Mouse (Mus musculus) kidney, postnatal 36 days (tissue): ENCODE data around the gene Areg.
A peak's percentile ranks its signal among the peaks of the same experiment; 100 is the strongest.

Experiments used
- DNase-seq, 2 experiments: peaks; one replicate each; pipeline ENCODE4 v3.0.0; 2021 to 2022; ENCODE audit warnings: mixed read lengths in 2 of 2

Areg gene

DNA sequence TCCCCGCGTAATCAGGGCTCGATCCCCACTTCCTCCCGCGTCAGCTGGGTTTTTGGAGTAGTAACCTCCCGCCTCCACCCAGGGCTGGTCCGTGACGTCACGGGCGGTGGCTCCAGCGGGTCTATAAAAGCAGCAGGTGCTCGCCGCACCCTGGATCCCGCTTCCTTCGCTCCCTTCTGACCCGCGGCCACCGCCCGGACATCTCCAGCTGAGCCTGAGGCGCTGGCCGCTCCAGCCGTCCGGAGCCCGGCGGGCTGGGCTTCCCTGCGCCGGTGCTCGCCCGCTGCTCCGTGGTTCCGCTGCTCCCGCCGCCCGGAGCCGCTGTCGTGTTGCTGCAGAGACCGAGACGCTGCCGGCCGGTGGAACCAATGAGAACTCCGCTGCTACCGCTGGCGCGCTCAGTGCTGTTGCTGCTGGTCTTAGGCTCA is at the start of gene Areg:
Areg (plus strand) TSS at position 154 of the 428 bp plus-strand sequence.
- DNase-seq = peak; percentile 45 to 76

DNA sequence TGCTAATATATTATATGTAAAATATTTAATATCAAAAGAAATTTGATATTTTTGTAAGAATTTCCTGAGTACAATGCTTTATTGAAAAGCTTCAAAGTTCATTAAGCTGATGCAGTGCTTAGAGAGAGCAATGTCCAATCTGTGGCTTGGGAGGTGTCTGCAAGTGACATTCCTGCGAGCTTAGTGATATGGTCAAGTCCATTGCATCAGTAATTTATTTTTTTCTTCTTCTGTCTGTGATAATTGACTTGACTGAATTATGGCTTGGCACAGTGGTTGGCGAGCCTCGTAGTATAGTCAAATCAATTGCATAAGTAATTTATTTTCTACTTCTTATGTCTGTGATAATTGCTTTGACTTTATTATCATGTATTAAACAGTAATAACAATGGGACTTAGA is 49.1 kb upstream of the Areg start:
- DNase-seq = no peak

DNA sequence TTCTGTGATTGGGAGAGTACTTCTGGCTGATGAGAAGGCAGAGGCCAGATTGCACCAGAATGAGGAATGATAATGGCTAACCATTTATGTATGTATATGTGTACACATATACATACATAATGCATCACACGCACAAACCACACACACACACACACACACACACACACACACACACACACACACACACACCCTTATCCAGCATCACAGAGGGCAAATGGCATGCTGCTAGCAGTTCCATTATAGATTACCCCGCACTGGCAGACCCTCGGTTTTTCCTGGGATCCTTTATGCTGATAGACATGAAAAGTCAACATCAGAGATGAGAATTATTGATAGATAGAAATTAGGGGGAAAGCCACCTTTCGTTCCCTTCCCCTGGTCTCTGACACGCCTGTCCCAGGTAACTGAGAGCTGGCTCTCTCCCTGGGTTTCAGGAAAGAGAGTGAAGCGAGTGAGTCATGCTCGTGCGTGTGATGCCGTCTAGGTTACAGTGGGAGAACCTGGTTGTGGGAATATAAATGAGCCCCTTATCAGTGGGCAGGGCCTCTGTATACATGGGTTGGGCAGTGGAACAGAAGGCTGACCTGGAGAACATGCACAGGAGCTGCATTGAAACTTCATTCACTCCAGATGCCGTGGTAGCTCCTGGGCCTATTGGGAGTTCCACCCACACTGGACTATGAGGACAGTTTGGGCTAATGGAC is 41.3 kb upstream of the Areg start:
- DNase-seq = no peak

DNA sequence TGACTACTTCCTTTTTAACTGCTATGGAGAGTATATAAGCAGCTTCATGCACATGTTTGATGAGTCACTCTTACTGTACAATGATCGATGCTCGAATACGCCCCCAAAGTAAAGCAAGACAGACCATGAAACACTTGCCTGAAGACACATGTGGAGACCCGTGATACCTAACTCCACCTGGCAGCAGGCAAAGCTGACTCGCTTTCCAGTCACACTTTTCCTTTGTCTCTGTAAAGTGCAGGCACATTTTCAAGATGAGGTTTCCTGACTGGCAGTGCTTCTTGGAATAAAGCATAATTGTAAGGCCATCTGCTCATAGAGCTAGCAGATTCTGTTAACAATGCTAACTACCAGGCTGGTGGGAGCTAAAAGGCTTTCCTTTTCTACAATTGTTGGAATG is 37.7 kb upstream of the Areg start:
- DNase-seq = no peak

DNA sequence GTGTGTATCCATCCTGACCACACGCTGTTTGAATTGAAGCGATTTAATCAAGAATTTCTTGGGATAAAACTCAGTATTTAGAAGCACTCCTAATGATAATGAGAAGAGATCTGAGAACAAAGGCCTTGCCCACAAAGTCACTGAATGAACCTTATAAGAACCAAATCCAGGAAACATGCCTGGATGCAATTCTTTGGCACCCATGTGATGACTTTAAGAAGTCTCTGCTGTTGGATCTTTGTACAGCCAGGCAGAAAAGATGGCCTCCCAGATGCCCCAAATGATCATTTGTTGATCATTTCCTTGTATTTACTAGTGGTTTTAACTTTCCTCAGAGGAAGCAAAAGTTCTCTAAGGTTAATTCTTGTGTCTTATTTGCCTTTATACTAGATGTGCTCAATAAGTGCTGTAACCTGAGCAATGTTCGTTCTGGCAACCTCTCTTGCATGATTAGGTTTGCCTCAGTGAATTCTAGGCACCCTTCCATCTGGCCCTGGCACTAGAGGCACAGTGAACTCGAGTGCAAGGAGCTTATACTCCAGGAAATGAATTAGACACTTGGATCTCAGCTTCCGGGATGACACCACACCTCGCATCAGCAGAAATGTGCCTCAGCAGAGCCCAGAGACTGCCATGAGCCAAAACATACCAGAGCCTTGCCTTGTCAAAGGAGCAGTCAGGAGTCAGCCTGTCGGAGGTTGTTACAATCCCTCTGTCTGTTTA is 35.3 kb upstream of the Areg start:
- peak; percentile 75 to 76 for DNase-seq

DNA sequence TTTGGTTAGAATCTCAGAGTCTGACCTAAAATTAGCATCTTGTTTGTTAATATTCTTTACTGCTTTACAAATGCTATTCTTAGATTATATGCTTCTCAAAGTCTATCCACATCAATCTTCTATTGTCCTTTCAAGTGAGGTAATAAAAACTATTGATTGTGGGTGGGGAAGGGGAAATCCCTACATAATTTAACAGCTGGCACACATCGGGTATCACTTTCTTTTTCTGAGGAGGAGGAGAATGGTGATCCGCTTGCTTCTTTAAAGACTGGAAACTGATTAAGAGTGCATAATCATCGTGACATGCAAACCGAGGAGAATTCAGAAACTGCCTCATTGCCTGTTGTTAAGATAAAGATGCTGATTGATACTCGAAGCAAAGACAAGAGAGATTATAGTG is 33.2 kb upstream of the Areg start:
- no peak for DNase-seq

DNA sequence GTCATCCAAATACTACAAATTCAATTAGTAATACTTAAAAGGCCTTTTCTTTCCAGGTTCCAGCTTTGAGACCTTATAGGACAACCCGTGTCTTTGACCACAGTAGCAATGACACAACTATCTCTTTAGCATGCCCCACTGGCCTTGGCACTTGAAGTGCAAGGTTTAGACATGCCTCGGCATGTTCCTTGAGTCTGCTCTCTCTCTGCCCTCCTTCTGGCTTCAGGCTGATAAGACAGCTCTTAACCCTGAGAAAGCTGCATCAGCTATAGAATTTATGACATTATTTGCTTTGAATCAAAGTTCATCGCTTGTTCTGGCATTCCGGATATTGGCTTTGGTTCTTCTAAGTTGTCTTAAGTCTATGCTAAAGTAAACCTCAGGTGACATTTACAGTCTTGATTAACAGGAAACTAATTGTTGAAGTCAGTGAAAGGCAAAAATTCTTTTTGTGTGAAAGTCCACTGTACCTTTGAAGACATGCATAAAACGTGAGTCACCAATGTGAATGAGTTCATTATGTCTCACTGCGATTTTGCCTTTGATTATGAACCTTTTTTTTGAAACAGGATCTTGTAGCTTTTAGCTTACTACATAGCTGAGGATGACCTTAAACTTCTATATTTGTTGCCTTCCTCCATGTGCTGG is 29.3 kb upstream of the Areg start:
- DNase-seq = no peak

DNA sequence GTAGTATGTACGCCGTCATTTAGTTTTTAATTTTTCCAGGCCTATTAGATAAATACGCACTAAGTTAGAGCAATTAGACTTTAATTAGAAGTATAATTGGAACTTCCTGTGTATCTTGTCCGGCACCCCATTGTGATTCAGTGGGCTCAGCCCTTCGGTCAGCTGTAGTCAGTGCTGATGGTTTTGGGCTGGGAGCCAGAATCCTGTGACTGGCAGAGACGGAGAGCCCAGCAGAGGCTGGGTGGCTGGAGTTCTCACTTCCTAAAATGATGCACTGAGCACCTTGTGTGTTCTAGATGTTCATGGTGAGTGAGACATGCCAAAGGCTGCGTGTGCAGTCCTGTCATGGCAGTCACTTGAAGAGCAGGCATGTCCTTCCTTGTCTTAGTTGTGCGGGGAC is 28.4 kb upstream of the Areg start:
- no peak for DNase-seq

DNA sequence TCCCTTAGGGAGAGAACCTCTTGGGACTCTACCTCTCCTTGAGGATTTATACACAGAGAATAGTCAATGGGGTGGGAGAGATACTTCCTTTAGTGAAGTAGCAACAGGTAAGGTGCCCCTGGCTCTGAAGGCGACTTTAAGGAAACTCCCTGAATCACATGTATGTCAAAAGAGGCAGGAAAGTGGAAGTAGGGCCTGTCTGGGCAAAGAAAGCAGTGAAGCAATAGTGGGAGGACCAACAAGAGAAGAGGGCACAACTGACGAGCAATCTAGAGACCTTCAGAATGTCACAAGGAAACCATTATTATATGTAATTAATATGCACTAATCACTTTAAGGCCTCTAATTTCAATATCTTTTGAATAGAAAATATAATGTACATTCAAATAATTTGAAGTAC is 25.4 kb upstream of the Areg start:
- DNase-seq = no peak

DNA sequence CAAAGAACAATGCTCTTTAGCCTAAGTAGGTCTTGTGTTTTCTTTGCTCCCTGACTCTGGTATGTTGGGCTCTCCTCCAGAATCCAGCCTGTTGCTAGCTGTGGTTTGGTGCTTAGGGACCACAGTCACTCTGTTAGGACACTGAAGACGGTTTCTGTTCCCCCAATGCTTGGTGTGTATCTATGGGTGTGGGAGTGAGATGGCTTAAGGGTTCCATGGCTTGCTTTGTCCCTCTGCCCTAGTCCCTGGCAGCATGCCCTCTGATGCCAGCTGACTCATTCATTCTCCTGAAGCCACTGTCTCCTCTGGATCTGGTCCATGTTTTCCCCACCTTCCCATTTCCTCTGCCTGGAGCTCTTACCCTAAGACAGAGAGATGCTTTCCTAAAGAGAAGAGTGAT is 24.8 kb upstream of the Areg start:
- DNase-seq = no peak

DNA sequence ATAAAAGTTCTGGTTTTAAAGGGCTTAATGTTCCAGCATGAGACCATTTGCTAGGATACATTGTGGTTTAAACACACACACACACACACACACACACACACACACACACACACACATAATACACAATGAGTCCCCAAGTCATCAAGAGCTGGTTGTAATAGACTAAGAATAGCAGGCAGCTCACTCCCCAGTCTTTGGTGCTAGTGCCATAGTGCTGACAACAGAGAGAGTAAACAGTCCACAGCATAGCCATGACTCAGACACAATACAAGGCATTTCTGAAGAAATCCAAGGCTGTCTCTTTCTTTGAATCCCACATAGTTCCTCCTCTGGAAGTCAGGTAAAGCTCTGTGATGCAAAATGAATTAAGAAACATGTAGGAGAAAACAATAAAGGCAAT is 20.8 kb upstream of the Areg start:
- DNase-seq = no peak

DNA sequence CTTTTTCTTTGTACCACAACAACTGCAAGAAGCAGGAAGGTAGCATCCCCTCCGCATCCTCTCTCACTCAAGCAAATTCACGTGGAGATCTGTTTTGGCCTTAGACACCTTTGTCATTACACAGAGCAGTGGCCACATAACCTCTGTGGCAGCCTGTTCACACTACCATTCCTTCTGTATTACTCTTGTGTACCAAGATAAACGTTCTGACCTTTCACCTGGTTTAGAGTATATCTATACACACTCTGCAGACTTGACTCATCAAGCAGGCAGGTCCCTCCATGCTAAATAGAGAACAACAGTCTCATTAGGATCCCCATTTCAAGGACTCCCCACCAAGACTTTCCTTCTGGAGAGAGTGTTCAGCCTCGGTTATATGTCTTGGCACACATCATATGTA is 16.0 kb upstream of the Areg start:
- DNase-seq = no peak

DNA sequence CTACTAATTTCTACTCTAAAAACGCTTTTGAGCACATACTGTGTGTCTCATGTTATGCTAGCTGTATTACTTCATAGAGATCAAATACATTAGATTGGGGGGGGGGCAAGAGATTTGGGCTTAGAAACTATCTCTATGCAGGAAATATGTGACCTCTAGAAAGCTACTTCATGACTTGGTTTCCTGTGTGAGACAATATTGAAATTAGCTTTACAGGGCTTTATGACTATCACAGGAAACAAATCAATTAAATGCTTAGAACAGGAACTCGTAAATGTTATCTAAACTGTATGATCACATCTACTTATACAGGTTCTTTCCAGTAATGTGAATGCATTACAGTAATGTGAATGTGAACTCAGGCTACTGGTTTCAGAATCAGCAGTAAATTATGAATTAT is 15.3 kb upstream of the Areg start:
- DNase-seq = no peak

DNA sequence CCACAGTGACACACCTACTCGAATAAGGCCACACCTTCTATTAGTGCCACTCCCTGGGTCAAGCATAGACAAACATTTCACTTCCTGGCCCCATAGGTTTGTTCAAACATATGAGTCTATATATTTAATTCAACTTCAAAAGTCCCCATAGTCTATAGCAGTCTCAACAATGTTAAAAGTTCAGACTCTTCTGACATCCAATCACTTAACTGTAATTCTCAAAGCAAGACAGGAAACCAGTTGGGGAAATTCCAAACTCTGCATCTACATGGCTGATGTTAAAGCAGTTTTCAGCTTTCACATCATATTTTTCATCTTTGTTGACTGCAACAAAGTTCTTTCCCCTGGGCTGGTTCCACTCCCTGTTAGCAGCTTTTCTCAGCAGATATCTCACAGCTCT is 12.8 kb upstream of the Areg start:
- DNase-seq = no peak

DNA sequence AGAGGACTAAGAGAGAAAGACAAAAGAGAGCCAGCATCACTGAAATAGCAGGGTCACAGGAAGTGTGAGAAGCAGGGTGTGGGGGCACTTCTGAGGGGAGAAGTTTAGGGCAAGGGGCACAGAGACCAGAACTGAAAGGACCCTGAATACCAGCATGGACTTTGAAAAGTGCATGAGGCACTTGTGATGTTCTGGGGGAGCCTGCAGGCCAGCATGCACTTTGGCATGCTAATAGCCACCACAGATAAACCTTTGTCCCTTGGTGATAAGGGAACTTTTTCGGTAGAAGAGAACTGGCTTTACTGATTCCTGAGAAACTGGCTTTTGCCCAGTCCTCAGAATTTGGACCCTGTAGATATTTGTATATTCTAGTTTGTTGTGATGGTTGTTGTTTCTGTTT is 4.4 kb upstream of the Areg start:
- no peak for DNase-seq

DNA sequence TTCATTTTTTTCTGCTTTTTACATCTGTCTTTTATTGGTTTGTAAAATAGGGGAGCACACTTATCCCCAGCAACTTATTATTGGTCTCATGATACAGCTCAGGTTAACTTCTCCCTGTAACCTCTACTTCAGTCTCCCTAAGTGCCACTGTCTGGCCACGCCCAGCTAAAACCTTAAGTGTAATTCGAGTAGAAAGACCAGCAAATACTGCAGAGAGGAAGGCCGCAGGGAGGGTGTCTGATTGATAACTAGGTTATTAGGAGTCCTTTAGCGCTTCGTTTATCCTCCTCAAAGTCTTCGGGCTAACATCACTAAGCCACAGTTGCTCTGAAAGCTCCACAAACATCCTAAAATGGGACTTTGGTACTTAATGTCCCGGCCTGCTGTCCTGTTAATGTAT is 429 bp upstream of the Areg start:
- DNase-seq = no peak

DNA sequence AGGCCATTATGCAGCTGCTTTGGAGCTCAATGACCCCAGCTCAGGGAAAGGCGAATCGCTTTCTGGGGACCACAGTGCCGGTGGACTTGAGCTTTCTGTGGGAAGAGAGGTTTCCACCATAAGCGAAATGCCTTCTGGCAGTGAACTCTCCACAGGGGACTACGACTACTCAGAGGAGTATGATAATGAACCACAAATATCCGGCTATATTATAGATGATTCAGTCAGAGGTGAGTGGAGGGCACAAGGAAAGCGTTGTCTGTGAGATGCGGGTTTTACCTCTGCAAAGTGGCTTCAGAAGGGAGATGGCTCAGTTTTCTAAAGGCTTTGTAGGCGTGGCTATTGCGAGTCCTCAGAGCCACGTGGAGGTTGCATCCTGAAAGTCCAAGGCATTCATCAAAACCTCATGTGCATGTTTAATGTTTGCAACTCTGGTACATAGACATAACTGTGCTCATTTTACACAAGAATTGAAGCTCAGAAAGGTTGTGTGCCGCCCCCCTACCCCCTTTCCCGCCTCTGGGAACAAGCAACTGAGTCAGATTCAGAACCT is 1.6 kb downstream of the Areg start:
- no peak for DNase-seq

DNA sequence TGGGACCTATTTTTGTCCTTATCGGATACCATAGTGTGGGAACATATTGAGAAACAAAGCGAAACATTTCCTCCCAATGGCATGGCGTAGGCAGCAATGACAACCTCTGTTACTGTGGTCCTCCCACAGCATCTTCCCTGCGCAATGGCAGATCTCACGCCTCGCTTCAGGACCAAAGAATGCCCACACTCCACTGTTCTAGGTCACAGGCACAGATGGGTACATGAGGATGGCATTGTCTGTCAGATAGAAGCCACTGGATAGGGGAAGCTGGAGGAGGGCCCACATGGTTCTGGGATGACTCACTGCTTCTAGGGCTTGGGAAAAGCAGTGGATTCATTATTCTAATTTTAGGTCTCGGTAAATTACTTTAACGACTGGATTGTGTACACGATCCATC is 5.6 kb downstream of the Areg start:
- no peak for DNase-seq

DNA sequence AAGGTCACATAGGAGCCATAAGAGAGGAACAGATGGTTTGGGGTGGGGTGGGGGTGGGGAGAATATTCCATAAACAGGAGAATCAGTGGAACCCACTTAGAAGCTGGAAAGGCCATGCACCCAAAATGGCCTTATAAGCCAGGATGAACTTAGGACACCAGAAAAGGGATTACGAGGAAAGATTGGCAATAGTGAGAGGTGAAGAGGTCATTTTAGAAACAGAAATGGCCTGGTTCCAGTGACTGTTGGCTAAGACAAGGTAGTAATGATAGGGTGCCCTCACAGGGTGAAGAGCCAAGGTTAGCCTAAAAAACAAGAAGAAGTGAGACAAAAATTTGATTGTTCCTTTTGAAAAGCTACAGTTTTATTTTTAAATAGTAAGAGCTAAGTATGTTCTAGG is 7.6 kb downstream of the Areg start:
- no peak for DNase-seq

DNA sequence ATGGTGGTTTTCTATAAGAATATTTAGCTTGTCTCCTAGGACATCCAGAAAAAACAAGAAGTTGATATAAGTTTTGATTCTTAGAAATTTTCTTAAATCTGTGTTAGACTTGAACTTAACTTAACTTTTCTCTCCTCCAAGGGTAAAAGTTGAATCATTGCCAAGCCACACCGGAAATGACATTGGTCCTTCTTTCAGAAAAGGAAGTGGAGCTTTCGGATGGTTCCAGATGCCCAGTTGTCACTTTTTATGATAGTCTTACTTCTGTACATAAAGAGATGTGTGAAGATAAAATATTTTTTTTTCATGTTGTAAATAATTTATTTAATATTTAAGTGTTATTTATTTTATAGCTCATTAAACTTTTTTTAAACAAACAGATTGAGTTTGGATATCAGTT is 8.7 kb downstream of the Areg start:
- no peak for DNase-seq

DNA sequence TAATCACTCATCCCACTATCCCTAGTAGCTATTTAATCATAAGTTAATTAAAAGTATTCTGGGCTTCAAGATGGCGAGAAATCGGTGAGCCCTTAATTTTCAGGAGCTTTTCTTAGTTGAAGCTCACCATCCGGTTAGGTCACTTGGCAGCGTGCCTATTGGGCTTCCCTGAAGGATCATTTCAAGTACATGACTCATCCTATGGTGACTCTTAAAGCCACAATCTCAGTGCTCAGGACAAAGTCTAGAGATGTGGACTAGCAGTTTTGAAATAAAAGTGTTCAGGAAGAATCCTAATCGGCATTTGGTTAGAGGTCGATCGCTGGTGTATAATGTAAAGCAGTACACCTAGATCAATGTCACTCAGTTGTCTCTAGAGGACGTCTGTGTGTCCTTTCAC is 17.3 kb downstream of the Areg start:
- DNase-seq = peak in 1 of 2 experiments; percentile 4

DNA sequence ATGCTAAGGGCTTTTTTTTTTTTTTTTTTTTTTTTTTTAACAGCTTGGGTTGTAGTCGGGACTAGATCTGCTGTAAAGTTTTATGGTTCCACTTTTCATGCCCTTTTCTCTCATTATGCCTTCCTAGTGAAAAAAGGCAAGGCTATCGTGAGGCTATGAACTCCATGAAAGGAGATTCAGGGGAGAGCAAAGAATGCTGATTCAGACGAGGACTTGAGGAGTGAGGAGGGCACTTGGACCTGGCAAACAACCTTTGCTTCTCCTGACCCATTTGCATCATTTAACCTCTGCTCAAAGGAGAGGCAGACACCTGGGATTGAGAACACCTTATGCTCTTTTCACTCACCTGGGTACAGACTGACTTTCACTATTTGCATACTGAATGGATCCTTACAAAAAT is 17.8 kb downstream of the Areg start:
- DNase-seq = peak in 1 of 2 experiments; percentile 4

DNA sequence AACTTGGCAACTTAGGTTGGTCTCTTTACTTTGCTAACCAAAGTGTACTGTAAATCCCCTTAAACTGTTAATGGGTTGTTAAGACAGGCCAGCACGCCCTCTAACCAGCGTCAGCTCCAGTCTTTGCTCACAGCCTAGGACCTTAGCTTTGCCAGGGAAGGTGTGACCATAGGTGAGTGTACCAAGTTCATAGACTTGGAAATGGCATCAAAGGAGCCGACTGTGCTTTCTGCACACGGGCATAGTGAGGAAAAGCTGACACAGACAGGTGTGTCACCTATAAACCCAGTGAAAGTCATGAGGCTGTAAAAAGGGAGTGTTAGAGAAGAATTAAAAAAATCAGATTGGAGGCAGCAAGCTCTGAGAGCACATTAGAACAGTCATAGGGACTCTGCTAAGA is 23.4 kb downstream of the Areg start:
- no peak for DNase-seq

DNA sequence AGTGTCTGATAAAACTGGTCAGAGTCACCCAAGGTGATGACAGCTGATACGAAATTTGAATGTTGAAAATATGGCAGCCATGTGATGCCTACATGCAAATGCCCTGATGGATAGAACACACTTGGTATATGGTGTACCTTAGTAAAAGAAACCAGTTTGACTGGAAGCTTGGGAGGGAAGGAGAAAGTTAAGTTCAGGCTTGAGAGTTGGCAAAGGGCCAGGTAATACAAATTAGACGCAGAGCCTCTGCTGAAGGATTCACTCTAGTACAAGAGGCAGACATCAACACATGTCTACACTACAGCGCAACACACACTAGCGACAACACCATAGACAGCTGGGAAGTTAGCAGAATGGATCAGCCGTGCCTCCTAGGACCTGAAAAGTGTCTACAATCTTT is 27.2 kb downstream of the Areg start:
- DNase-seq = no peak
